Mouse (Mus musculus): ENCODE data around the gene Rev1.
"Not testable (repeated sequence)": the region's sequence is repeated elsewhere in the genome, so short reads cannot be mapped to it uniquely, and the experiment has no call there.

The Rev1 gene

DNA sequence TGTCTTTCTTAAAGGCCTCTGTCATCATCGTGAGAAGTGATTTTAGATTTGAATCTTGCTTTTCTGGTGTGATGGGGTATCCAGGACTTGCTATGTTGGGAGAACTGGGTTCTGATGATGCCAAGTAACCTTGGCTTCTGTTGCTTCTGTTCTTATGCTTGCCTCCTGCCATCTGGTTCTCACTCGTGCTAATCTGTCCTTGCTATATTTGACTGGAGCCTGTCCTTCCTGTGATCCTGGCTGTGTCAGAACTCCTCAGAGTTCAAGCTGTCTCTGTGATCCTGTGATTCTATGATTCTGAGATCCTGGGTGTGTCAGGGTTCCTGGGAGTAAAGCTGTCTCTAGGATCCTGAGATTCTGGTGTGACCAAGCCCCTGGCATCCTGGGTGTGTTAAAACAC lies 67.4 kb downstream of the Rev1 start:
- not testable (repeated sequence) for DNase-seq

DNA sequence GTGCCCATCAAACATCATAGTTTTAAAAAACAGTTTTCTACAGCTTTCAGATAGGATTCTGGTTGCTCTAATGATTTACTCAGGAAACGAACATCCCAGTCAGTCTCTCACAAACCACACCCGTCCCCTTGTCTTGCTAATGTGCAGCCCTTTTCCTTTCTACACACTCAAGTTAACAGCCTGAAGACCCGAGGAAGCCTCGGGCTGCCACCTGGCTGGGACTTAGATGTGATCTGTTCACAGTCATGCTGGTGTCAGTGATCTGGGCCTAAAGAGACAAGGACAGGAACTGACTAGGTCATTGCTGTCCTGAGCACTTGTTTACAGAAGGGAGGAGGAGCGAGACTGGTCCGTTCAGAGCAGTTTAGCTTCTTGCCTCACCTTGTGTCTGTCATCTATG lies 71.2 kb downstream of the Rev1 start:
- no peak for DNase-seq

DNA sequence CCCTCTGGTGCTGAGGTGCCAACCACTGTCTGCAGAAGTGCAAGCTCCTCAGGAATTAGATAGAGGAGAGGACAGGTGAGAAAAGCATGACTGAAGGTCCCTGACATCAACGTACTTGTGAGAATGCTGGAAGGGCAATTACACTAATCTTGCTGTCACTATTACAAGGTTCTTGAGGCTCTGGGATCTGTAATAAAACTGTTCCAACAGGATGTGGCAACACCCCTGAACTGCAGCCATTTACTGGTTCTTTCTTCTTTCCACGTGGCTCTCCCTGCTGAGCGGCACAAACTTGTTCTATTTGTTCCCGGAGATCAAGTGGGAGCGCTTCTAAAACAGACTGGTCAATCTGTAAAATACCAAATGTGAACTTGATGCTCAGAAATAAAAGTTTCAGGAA lies 74.4 kb downstream of the Rev1 start:
- no peak for DNase-seq

DNA sequence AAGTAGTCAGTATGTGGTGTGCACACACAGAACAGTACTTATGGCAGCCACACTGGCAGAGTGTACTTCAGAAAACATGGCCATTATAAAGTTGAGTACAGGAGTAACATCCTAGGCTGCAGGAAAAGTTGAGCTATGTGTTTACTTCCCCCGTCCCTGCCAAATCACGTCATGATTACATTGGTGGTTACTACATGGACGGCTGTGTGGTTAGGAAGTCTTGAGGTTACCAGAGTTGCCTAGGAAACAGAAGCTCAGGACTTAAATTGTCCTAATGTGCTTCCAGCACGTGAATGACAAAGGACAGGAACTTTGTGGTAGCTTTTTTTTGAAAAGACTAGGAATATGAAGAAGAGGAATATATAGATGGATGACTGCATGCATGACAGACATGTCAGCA lies 80.0 kb downstream of the Rev1 start:
- DNase-seq: no peak

DNA sequence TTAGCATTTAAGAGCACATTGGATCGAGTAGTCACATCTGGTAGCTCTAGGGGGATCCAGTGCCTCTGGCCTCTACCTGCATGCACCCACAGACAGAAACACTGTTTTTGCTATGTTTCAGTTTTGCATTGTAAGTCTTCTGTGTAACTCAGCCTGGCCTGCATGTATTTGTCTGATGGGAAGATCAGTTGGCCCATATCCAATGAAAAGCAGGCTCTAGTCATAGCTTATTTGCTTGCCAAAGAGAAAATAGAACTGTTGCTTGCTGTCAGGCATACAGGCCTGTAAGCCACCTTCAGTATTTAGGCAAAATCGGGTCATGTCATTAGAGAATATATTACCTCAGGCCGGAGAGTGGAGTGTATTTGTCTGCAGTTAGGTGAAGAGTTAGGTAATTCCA lies 81.5 kb downstream of the Rev1 start:
- no peak for DNase-seq

DNA sequence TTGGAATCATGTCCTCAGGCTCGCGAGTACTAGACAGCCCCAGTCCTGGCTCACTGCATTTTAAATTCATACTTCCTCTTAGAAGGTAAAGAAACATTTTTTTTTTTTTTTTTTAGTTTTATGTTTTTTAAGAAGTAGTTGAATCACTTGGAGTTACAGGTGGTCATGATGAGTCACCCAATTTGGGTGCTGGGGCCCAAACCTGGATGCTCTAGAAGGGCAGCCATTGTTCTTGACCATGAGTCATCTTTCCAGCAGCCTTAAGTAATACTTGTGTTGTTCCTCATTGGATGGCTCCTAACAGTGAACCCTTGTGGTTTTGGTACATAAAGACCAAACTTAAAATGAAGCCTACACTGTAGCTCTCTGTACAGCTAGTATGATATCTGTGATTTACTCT lies 90.7 kb downstream of the Rev1 start:
- no peak for DNase-seq

DNA sequence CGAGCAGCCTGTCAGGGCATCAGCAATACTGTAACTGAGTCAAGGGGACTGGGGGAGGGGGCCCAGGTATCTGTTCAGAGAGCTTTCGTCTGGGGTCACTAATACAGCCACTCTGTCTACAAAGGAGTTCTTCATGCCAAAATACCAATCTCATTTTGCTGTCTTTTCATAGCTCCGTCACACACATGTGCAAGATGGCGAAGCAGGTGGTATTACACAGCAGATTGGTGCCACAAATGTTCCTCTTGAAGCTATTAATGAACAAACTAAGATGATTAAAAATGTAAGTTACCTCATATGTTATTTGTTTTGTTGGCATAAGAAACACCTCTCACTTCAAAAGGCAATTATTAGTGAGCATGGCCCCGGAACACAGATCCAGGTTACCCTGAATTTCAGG lies 92.2 kb downstream of the Rev1 start:
- no peak for DNase-seq

DNA sequence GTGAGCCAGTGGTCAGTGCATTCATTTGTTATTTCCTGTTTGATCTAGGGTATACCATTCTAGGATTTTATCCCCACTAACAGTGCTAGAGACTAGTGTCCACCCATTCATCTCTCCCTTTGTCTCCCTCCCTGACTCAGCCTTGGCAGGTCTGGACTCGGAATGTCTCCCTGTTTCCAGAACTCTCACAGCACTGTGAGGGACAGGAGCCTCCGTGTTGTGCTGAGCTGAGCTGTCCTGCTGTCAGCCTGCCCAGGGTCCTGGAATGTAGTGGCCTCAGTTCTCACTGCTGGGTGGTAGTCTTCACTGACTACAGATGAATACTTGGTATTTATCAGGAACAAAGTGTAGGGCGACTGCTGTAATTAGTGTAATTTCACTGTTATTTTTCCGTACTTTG lies 94.1 kb downstream of the Rev1 start:
- no peak for DNase-seq

DNA sequence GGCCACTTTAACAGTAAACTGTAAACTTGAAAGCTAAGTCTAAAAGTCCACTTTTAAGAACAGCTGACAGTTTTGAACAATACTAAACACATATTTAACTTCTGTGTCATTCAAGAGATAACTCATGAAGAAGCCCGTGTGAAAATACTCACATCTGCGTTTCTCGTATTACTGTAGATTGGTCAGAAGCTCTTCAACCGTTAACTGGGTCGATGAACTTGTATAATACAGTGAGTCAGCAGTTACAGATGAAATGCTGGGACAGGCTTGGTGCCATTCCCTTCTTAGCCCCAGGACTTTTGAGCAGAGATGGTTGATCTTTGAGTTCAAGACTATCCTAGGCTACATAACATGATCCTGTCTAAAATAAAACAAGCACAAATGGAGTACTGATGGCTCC lies 98.2 kb downstream of the Rev1 start:
- no peak for DNase-seq

DNA sequence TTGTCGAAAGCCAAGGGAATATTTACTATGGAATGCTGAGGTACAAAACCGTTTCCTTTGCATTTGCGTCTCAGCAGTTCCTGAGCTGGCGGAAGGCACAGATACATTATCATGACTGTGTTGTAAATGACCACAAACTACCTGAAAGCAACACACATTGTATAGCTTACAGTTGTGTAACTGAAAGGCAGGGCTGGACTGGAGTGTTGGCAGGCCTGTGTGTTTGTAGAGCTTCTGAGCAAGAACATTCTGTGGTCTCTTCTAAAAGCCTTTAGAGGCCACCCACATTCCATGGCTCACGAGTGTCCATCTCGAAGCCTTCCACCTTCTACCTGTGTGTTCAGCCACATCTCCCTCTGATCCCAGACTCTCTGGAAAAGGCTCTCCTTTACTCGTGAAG lies 102.3 kb downstream of the Rev1 start:
- DNase-seq: no peak

DNA sequence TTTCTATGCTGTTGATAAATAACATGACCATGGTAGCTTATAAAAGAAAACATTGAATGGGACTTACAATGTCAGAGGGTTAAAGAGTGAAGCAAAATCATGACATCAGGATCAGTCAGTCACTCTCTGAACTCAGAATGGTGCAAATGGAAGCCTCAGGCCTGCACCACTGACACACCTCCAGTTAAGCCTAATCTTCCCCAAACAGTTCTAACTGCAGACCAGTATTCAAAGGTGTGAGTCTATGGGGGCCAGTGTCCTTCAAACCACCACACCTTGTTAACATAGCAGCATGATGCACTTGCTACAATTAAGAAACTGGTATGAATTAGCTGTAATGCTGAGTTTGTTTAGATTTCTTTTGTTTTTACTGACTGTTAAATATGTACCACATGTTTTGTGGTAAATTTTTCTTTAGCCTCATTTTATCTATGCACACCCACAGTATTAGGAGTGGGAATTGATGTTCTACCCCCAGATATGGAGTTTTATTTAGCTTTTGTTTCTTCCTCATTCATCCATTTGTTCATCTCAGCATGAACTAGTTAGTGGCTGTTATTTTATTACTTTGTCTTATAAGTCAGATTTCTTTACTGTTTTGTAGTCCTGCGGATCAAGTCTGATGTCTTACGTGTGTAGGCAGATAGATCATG lies 114.9 kb downstream of the Rev1 start:
- DNase-seq: no peak

DNA sequence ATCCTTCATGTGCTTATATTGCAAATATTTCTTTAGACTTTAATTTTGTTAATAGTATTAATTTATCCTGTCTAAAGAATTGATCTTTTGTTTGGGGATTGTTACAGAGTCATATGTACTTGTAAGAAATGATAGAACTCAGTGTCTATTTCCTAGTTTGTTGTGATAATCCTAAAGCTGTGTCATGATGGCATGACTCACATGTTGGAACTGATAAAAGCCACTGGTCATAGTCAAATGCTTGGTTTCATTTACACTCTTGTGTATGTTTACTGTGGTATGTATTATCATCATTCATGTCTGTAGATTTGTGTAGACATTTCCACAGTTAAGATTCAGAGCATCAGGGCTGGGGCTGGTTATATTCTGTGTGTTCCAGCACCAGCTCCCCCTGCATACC lies 117.1 kb downstream of the Rev1 start:
- no peak for DNase-seq

DNA sequence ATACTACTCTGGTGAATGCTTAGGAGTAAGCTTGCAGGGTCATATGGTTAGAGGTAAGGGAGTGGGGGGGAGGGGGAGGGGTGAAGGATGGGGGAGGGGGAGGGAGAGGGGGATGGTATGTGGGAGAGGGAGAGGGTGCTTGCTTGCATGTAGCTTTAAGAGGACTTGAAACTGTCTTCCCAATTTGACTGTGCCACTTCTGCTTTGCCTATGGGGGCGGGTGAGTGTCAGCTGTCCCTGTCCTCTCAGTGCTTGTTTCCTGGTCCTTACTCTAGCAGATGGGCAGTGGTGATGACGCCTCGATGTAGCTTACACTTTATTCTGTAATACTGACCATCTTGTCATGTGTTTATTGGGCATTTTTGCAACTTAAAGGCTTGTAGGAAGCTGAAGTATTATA lies 117.5 kb downstream of the Rev1 start:
- peak; percentile 41 to 49 for DNase-seq

DNA sequence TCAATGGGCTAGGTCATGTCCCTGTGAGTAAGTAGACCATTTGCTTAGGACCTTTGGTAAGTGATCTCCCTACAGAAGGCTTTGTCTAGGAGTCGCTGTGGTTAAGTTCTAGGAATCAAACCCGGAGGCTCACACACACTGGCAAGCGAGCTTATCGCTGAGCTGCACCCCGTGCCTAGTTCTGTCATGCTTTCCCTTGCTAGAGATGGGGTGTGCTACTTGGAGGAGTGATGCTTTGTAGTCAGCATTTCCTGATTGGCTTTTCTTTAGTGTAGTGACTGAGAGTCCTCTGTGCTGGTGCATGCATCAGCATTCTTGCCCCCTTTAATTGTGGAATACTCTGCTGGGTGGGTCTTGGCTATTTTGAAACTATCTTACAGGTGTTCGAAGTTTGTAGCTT lies 118.0 kb downstream of the Rev1 start:
- DNase-seq: no peak

DNA sequence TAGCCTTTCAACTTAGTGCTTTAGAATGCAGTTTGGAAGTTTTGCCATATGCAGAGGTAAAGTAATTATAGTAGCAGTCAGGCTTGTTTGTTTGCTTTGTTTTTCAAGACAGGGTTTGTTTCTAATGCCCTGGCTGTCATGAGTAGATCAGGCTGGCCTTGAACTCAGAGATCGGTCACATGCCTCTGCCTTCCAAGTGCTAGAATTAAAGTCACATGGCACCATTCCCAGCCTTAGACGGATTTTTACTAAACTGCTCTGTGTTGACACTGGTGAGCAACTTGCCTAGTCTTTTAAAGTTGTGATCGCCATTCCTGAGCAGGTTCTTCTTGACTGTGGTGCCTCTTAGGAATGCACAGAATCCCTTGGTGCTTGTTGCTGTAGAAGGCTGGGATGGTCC lies 122.9 kb downstream of the Rev1 start:
- DNase-seq: no peak

DNA sequence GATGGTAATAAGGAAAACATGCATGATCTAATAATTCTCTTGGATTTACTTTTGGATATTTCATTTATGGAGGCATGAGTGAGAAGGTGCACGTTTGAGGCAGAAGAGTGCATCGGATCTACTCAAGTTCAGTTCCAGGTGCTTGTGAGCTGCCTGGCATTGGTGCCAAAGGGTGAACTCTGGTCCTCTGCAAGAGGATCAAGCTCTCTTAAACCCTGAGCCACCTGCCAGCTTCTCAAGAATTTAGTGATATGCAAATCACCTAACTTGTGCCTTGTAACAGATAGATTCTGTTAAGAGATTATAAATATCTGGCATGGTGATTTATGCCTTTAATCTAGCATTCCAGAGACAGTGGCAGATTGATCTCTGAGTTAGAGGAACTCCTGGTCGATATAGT lies 126.6 kb downstream of the Rev1 start:
- DNase-seq: no peak
